Mouse (Mus musculus): ENCODE results near the gene Cct4.

GRCm38 (mm10) chr11:22990393-22991126 is at the start of gene Cct4:
- TF ChIP-seq POLR2A (IDR thresholded peaks at IDR 0.05; ENCODE audit: insufficient read depth, low read depth, low read length) = peak; percentile 81
- TF ChIP-seq CTCF (IDR thresholded peaks at IDR 0.05; ENCODE audit: insufficient read depth, low read depth, low read length) = no peak
